Mouse (Mus musculus): ENCODE measurements around the gene Crat.

DNA sequence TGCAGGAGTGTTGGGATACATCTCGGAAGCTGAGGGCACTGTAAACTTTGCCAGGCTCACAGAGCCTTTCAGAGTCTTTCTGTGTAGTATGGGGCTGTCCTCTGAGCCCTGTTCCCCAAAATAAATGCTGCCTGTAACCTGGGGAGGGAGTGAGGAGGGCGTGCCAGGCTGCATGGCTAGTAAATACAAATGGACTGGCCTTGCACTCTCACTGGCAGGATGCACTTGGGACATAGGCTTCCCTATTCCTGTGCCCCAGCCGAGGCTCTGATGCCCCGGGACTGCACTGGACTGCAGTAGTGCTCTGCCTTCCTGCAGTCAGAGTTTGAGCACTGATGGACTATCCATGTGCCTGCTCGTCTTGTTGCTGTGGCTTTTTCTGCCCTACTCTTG lies 26.9 kb upstream of the Crat start:
- TF ChIP-seq GATA1 (IDR thresholded peaks at IDR 0.05; ENCODE audit: borderline replicate concordance, low read length) (no peak), FLI1 (IDR thresholded peaks at IDR 0.05; ENCODE audit: low read length) (no peak)
